Mouse (Mus musculus) midbrain, postnatal 0 days (tissue): ENCODE measurements around the gene Pdzrn3. TPM values are rescaled to one million over a fixed set of nuclear protein-coding genes. Genes with fewer than 3 reads are reported as not detected.

Experiments
- ATAC-seq: fragments of 200-750 bp; cut with Nextera tagmentation; 2 replicates; pipeline ENCODE4 v1.8.0; 2017; ENCODE audit warnings: moderate number of reproducible peaks, mild to moderate bottlenecking, moderate TSS enrichment, moderate library complexity; ENCODE audit not compliant: low FRiP score
- DNase-seq: peaks from one replicate; pipeline ENCODE4 v3.0.0-alpha.2; 2015; ENCODE audit warnings: low spot score
- H3K27ac ChIP-seq: fragments of 300-500 bp; sonication (generic); 2 replicates; pipeline ENCODE4 v1.5.1; 2014; ENCODE audit warnings: low read depth, mild to moderate bottlenecking, low read length, mixed read lengths
- H3K27me3 ChIP-seq: fragments of 300-500 bp; sonication (generic); 2 replicates; pipeline ENCODE4 v1.6.1; 2014; ENCODE audit warnings: low read length, control low read depth, mixed read lengths; ENCODE audit not compliant: insufficient read depth
- H3K36me3 ChIP-seq: fragments of 300-500 bp; sonication (generic); 2 replicates; pipeline ENCODE4 v1.6.1; 2014; ENCODE audit warnings: low read length, control low read depth, mixed read lengths; ENCODE audit not compliant: insufficient read depth
- H3K4me1 ChIP-seq: fragments of 300-500 bp; sonication (generic); 2 replicates; pipeline ENCODE4 v1.6.1; 2014; ENCODE audit warnings: mild to moderate bottlenecking, control low read depth, antibody characterized with exemption, low read length, mixed read lengths; ENCODE audit not compliant: insufficient read depth
- H3K4me2 ChIP-seq: fragments of 300-500 bp; sonication (generic); 2 replicates; pipeline ENCODE4 v1.6.1; 2014; ENCODE audit warnings: low read depth, mild to moderate bottlenecking, low read length, mixed read lengths; ENCODE audit not compliant: poor library complexity, severe bottlenecking
- H3K4me3 ChIP-seq: fragments of 300-500 bp; sonication (generic); 2 replicates; pipeline ENCODE4 v1.5.1; 2014; ENCODE audit warnings: low read depth, mild to moderate bottlenecking, low read length, moderate library complexity
- H3K9ac ChIP-seq: fragments of 300-500 bp; sonication (generic); replicated peaks from 2 replicates; pipeline ENCODE4 v1.6.1; 2014; ENCODE audit warnings: mild to moderate bottlenecking, low read length, moderate library complexity, mixed read lengths; ENCODE audit not compliant: poor library complexity, severe bottlenecking
- H3K9me3 ChIP-seq: fragments of 300-500 bp; sonication (generic); 2 replicates; pipeline ENCODE4 v1.6.1; 2016; ENCODE audit warnings: low read length, control low read depth
- CTCF ChIP-seq: IDR thresholded peaks from 2 replicates; pipeline ENCODE4 v1.5.1; 2016; ENCODE audit warnings: antibody characterized with exemption, mild to moderate bottlenecking
- WGBS: fragments of 180-500 bp; shearing (Covaris S2); extraction: QIAGEN DNeasy Blood & Tissue Kit; methylation state at CpG from one replicate; pipeline ENCODE4 v1.1.7; 2014; 5-methylcytosine and 5-hydroxymethylcytosine counted together
- polyA plus RNA-seq: library from polyadenylated mRNA; unstranded; fragments of >200 nt; fragmentation: Nextera tagmentation; extraction: Ambion mirVana; gene quantifications from 2 replicates; pipeline ENCODE4 v1.2.1, GENCODE M21; 2015
- total RNA-seq: library from RNA; depleted of rRNA; stranded (reverse); fragments of >200 nt; gene quantifications from 2 replicates; pipeline ENCODE4 v1.2.3, GENCODE M21; 2014

Pdzrn3 gene
- total and polyA plus RNA-seq, 2 experiments from 2014 or later = 10.8 to 27.2 TPM

DNA sequence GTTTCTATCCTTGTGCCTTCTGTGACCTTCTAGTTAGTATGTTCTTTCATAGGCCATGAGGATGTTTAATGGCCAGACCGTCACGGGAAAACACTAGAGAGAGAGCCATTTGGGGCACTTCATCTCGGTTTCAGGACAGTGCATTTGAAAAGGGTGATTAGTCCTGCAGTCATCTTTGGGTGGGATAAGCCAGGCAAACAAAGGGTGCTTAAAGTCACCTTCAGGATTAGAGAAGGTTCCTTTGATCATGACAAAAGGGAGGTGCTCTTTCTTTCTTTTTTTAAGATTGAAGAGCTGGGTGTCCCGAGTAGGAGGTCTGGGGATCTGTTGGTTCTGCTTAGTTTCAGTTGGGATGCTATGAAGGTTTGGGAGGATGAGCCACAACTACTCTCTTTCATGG, 105.4 kb downstream of the Pdzrn3 start:
- WGBS = 21% methylated on average over 4 of the region's 4 CpGs
- TF ChIP-seq CTCF = no peak
- Histone ChIP-seq H3K4me1 (no peaks in the 10 kb centered on the region), H3K27me3 (peaks cover 10% of the 10 kb centered on the region), H3K4me3 (no peak overlapping the region), H3K9ac (no peak overlapping the region), H3K9me3 (no peaks in the 10 kb centered on the region), H3K4me2 (no peak overlapping the region), H3K36me3 (no peaks in the 10 kb centered on the region), H3K27ac (no peak overlapping the region)
- no peak for DNase-seq
- no peak for ATAC-seq

DNA sequence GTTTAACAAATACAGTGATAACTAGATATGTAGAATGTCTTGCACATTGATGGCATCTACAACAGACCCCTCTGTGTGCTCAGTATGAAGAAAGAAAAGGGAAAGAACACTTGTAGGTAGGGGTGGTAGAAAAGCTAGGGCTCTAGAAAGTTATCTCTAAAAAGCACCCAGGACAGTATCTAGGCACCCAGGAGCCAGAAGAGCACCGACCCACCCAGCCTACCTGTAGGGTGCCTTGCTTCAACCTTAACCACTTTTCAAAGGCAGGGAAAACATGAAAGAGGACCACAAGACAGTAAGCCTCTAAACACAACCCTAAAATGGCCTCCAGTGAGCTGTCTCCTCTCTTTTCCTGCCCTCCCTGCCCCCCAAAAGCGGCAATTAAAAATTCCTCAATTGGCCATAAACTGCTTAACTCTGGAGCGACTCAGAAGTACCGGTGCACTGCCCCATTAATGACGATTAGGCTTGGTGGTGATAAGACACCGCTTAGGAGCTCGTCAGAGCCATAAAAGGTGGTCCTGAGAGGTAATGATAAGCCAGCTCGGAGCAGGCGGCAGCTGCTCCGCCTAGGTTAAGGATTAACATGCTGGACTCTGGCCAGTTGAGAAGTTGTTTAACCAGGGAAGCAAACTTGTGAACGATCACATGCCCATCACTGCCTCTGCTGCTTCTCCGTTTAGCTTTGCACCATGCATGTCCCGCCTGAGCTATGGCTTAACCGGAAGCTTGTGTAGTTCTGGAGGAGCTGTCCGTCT, 106.1 kb downstream of the Pdzrn3 start:
- no peaks in the 10 kb centered on the region for H3K4me1 ChIP-seq
- ATAC-seq = no peak
- H3K9me3 ChIP-seq = no peaks in the 10 kb centered on the region
- no peak for TF ChIP-seq CTCF
- H3K9ac ChIP-seq = no peak overlapping the region
- no peak for DNase-seq
- no peaks in the 10 kb centered on the region for H3K36me3 ChIP-seq
- WGBS = 40% methylated on average over 15 of the region's 15 CpGs
- no peak overlapping the region for H3K4me3 ChIP-seq
- no peak overlapping the region for H3K4me2 ChIP-seq
- H3K27ac ChIP-seq = no peak overlapping the region
- peaks cover 10% of the 10 kb centered on the region for H3K27me3 ChIP-seq

DNA sequence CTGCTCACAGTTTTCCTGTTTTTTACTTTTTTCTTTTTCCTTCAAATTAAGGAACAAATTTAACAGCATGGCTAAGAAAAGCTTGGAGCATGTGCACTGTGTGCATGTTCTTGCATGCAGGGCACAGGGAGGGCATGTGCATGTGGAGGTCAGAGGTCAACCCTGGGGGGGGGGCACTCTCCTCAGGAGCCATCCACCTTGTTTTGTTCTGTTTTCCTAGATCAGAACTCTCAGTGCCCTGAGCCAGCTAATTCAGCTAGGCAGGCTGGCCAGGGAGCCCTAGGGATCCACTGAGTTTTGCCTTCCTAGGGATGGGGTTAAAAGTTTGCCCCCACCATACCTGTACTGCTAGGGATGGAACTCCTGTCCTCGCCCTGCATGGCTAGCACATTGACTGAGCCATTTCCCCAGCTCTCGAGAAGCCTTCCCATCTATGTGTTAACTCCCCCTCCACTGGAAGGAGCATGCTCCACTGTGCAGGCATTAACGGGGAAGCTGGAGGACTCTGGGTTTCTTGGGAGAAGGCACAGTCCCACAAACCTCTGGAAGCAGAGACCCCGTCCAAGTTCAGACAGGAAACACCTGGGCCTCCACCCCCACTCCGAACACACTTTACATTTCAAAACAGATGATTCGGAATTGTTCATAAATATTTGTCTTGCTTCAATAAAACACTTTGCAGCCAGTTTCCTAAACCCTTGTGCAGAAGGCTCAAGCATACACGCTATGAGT, 107.4 kb downstream of the Pdzrn3 start:
- H3K4me1 ChIP-seq = no peaks in the 10 kb centered on the region
- no peak overlapping the region for H3K27ac ChIP-seq
- H3K4me2 ChIP-seq = no peak overlapping the region
- ATAC-seq (no peak), DNase-seq (no peak)
- no peaks in the 10 kb centered on the region for H3K9me3 ChIP-seq
- no peaks in the 10 kb centered on the region for H3K36me3 ChIP-seq
- H3K27me3 ChIP-seq = peaks cover 10% of the 10 kb centered on the region
- TF ChIP-seq CTCF = no peak
- 62% methylated on average over 7 of the region's 7 CpGs for WGBS
- no peak overlapping the region for H3K4me3 ChIP-seq
- no peak overlapping the region for H3K9ac ChIP-seq

DNA sequence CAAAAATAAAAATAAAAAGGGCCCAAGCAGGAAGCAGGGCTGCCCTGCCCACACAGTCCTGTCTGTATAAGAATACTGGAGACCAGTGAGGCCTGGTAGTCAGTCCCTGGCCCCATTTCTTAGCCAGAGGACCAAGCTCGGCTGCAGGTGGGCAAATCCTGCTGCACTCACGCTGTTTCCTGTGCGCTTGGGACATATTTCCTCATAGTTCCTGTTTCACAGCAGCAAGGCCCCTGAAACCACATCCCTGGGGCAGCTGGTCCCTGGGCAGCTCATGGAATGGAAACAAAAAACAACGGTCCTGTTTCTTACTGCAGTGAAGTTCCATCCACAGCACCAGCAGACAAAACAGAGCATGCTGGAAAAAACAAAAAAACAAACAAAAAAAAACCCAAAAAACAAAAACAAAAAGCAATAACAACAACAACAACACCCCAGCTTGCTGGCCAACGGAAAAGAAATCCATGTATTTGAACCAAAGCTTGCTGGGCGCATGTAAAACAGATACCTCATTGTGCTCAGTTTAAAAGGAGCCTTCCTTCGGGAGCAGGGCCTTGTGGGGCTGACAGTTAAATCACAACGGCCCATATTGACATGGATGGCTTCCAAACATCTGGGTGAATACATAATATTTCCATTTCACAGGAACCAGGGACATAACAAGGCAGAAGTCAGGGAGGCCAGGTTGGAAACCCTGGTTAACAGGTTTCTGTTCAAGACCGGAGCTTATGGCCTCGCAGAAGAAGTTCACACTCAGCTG, 108.2 kb downstream of the Pdzrn3 start:
- no peak overlapping the region for H3K4me2 ChIP-seq
- H3K9ac ChIP-seq = no peak overlapping the region
- ATAC-seq = no peak
- no peaks in the 10 kb centered on the region for H3K36me3 ChIP-seq
- no peak for DNase-seq
- H3K27ac ChIP-seq = no peak overlapping the region
- H3K4me3 ChIP-seq = no peak overlapping the region
- no peaks in the 10 kb centered on the region for H3K4me1 ChIP-seq
- TF ChIP-seq CTCF = no peak
- H3K9me3 ChIP-seq = no peaks in the 10 kb centered on the region
- H3K27me3 ChIP-seq = peaks cover 10% of the 10 kb centered on the region
- 47% methylated on average over 10 of the region's 10 CpGs for WGBS

DNA sequence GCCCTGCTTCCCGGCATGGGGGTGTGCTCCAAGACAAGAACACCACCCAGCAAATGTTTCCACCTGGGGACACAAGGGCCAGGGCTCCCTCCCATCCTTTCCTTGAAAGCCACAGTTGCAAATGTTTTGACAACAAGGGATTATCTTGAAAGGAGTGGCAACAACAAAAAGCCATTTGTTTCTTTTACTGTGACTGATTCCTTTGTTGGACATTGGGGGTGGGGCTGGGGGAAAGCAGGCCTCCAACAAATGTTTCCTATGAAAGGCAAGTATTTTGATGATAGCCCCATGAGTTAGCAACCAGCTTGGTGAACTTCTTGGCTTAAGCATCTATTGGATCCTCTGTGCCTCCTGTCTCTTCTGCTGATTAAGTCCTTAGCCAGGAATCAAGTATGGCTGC, 109.4 kb downstream of the Pdzrn3 start:
- ATAC-seq (no peak), DNase-seq (no peak)
- WGBS = 22% methylated on average over 1 of the region's 1 CpGs

More for the DNA sequence above, 109.4 kb downstream of the Pdzrn3 start:
- TF ChIP-seq CTCF = no peak
- H3K36me3 ChIP-seq = no peaks in the 10 kb centered on the region
- H3K4me3 ChIP-seq = no peak overlapping the region
- peaks cover 10% of the 10 kb centered on the region for H3K27me3 ChIP-seq
- no peaks in the 10 kb centered on the region for H3K9me3 ChIP-seq
- H3K4me1 ChIP-seq = no peaks in the 10 kb centered on the region
- H3K27ac ChIP-seq = no peak overlapping the region
- no peak overlapping the region for H3K9ac ChIP-seq
- H3K4me2 ChIP-seq = no peak overlapping the region
